In the genomic region with DNA sequence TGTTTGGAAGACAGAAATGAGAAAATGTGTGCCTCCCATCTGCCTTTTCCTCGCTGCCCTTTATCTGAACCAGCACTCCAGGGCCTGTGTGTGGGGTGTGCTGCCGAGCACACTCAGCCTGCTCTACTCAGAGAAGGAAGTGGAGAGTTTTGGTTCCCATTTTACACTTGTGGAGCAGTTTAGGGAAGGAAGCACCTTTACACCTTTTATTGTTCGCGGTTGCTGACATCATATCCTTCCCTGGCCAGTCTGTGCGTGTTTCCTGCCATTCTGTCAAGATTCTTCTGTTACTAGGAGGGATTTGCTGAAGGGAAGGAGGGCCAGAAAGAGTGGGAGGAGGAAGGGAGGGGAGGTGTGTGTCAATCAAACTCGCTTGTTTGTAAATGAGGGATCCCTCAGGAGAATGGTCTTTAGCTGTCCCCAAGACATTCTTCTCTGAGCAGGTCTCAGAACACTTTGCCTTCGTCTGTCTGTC, we compare ENCODE assay signal across 8 mouse cellular contexts.
DNase-seq lines count a peak whose midpoint lies in the region; ATAC-seq and TF ChIP-seq lines count a peak whose summit lies in the region.

No protein-coding gene starts in this region.

- H3K9ac ChIP-seq in intestine, embryonic 16.5 days (ENCODE audit: low read depth, low read length), result no peak overlapping the region
- no peak overlapping the region for H3K9ac ChIP-seq in lung, embryonic 14.5 days
- no peak overlapping the region for H3K9ac ChIP-seq in stomach, embryonic 14.5 days (replicated peaks; ENCODE audit: low read depth, low read length)

- H3K27me3 ChIP-seq in intestine, embryonic 16.5 days (replicated peaks; ENCODE audit: control insufficient read depth, insufficient read depth, low read length), result no peaks in the 10 kb centered on the region
- H3K27me3 ChIP-seq in lung, embryonic 14.5 days (ENCODE audit: insufficient read depth, low read length), result no peaks in the 10 kb centered on the region
- no peaks in the 10 kb centered on the region for H3K27me3 ChIP-seq in stomach, embryonic 14.5 days (ENCODE audit: control insufficient read depth, insufficient read depth, low read length)

- H3K4me1 ChIP-seq in intestine, embryonic 16.5 days (ENCODE audit: control insufficient read depth, insufficient read depth, low read length), result 0 out of 2 replicates have a peak, but pooled peaks cover 3% of the 10 kb centered on the region
- peaks cover 7% of the 10 kb centered on the region; the same call in 1 of the 2 replicates for H3K4me1 ChIP-seq in lung, embryonic 14.5 days (ENCODE audit: insufficient read depth)
- H3K4me1 ChIP-seq in stomach, embryonic 14.5 days (ENCODE audit: control insufficient read depth, insufficient read depth, low read length), result peaks cover 11% of the 10 kb centered on the region; the same call in 1 of the 2 replicates

- TF ChIP-seq CTCF in lung, embryonic 14.5 days (IDR thresholded peaks at IDR 0.05; ENCODE audit: low read depth), result no peak

- no peak overlapping the region for H3K27ac ChIP-seq in intestine, embryonic 16.5 days (ENCODE audit: low read length)
- H3K27ac ChIP-seq in lung, embryonic 14.5 days (ENCODE audit: low read depth), result peak overlapping the region; percentile 68
- peak overlapping the region; percentile 0; the same call in 1 of the 2 replicates for H3K27ac ChIP-seq in stomach, embryonic 14.5 days (ENCODE audit: low read length)

- no peaks in the 10 kb centered on the region for H3K36me3 ChIP-seq in intestine, embryonic 16.5 days (ENCODE audit: control insufficient read depth, insufficient read depth, low read length)
- H3K36me3 ChIP-seq in lung, embryonic 14.5 days (ENCODE audit: insufficient read depth), result 0 out of 2 replicates have a peak, but pooled peaks cover 3% of the 10 kb centered on the region
- H3K36me3 ChIP-seq in stomach, embryonic 14.5 days (ENCODE audit: control insufficient read depth, insufficient read depth, low read length), result no peaks in the 10 kb centered on the region

- WGBS in intestine, embryonic 16.5 days, result 40% methylated on average over 7 of the region's 7 CpGs
- 30% methylated on average over 7 of the region's 7 CpGs for WGBS in lung, embryonic 14.5 days
- WGBS in stomach, embryonic 14.5 days, result 28% methylated on average over 7 of the region's 7 CpGs

- H3K9me3 ChIP-seq in intestine, embryonic 16.5 days (ENCODE audit: control insufficient read depth, low read length), result no peaks in the 10 kb centered on the region
- H3K9me3 ChIP-seq in lung, embryonic 14.5 days (ENCODE audit: low read depth, low read length), result no peaks in the 10 kb centered on the region
- H3K9me3 ChIP-seq in stomach, embryonic 14.5 days (ENCODE audit: control insufficient read depth, low read depth, low read length), result no peaks in the 10 kb centered on the region

- DNase-seq in left cerebral cortex, adult 11 months (ENCODE audit: low spot score), result peak; percentile 40
- DNase-seq in left cerebral cortex, adult 18-20 months (ENCODE audit: low spot score in 2 of 2), result no peak
- peak; percentile 63 for DNase-seq in adrenal gland, adult 8-10 months
- DNase-seq in lung, embryonic 14.5 days, result peak; percentile 67
- DNase-seq in urinary bladder, postnatal 10 days (ENCODE audit: low spot score), result no peak

- H3K4me3 ChIP-seq in intestine, embryonic 16.5 days (ENCODE audit: low read length), result no peak overlapping the region
- no peak overlapping the region for H3K4me3 ChIP-seq in lung, embryonic 14.5 days (ENCODE audit: low read depth, low read length)
- no peak overlapping the region for H3K4me3 ChIP-seq in stomach, embryonic 14.5 days (ENCODE audit: low read depth, low read length)

- ATAC-seq in erythroblast, adult 5-6 weeks (replicated peaks; ENCODE audit: low FRiP score, poor library complexity, severe bottlenecking), result 0 out of 2 replicates have a peak, but pooled peaks have one; percentile 36
- peak; percentile 78 for ATAC-seq in intestine, embryonic 16.5 days
- ATAC-seq in lung, embryonic 14.5 days (ENCODE audit: insufficient read depth), result peak; percentile 81
- peak; percentile 67; the same call in 1 of the 2 replicates for ATAC-seq in stomach, embryonic 14.5 days (ENCODE audit: insufficient number of reproducible peaks, insufficient read depth, low FRiP score, low read depth)

- no peak overlapping the region for H3K4me2 ChIP-seq in intestine, embryonic 16.5 days (ENCODE audit: low read depth, low read length)
- H3K4me2 ChIP-seq in lung, embryonic 14.5 days, result peak overlapping the region; percentile 27; the same call in 1 of the 2 replicates
- H3K4me2 ChIP-seq in stomach, embryonic 14.5 days (replicated peaks; ENCODE audit: low read depth, low read length), result peak overlapping the region; percentile 1

Comparison
In these comparisons a context has a peak if more than half of its experiments do, and no peak if none do; other contexts are left out.
1. DNase-seq: peak in left cerebral cortex, adult 11 months (single experiment), adrenal gland, adult 8-10 months (single experiment) and lung, embryonic 14.5 days (single experiment); none in left cerebral cortex, adult 18-20 months (0 of 2) and urinary bladder, postnatal 10 days (single experiment).
2. Peak in every context shown above with its lines, with median percentiles within 50 percentile points of each other: ATAC-seq.